Mouse (Mus musculus) cerebellum, adult 2 months (tissue): Measurements from ENCODE around the gene Abtb1.

Experiments
- CTCF ChIP-seq: fragments of 200-500 bp; IDR thresholded peaks from 2 replicates; pipeline ENCODE4 v1.5.1; 2011; ENCODE audit warnings: low read depth, mild to moderate bottlenecking, control low read depth, low read length, moderate library complexity, borderline replicate concordance; ENCODE audit not compliant: insufficient read depth
- POLR2A ChIP-seq: fragments of 200-500 bp; IDR thresholded peaks from 2 replicates; pipeline ENCODE4 v1.6.1; 2011; ENCODE audit warnings: low read length, control low read depth, borderline replicate concordance; ENCODE audit not compliant: insufficient read depth

DNA sequence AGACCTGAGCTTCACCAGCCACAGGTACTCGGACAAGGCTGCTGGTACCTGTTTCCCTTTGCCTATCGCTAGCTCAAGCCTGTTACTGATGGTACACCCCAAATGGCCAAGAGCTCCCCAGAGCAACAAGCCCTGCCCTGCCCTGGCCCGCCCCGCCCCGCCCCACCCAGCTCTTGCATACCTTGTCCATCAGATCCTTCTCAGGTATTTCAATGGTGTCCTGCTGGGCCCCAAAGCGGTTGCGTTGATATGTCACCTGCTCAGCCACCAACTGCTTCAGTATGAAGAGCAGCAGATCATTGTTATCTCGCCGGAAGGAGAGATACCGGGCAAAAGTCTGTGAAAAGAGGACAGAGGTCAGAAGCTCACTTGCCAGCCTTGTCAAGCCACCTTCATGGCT is 42.4 kb upstream of the Abtb1 start:
- no peak for TF ChIP-seq CTCF
- no peak for TF ChIP-seq POLR2A
